Mouse (Mus musculus) embryonic fibroblast, embryonic 13.5 days (primary cell): Measurements from ENCODE around the gene Sh3rf1.

Source experiments
- CTCF ChIP-seq: IDR thresholded peaks from 2 replicates; pipeline ENCODE4 v1.5.1; 2011; ENCODE audit warnings: mild to moderate bottlenecking, control low read depth, low read length, moderate library complexity, borderline replicate concordance; ENCODE audit not compliant: insufficient read depth
- POLR2A ChIP-seq: IDR thresholded peaks from 2 replicates; pipeline ENCODE4 v1.6.1; 2011; ENCODE audit warnings: low read depth, mild to moderate bottlenecking, control low read depth, low read length, moderate library complexity

DNA sequence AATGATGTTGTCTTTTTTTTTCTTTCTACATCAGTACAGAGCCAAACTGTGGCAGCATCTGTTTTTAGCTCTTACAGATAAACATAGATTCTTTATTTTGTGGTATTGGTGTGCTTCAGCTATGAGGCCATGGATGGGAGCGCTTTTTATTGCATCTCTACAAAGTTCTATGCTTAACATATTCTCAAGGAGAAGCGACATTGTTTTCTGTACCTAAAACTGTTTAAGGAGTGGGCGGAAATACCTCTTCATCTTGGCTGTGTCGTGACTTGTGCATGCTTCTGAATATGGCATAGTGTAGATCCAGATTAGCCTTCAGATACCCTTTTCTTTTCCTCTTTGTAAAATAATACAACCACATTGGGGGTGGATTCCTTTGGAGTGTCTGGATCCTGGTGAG, 25.8 kb downstream of the Sh3rf1 start:
- TF ChIP-seq POLR2A (no peak), CTCF (no peak)
